Mouse (Mus musculus) midbrain, embryonic 14.5 days (tissue): ENCODE results near the gene Wdr24. TPM values are rescaled to one million over a fixed set of nuclear protein-coding genes. Genes with fewer than 3 reads are reported as not detected.

Source experiments
- ATAC-seq: fragments of 200-750 bp; cut with Nextera tagmentation; 2 replicates; pipeline ENCODE4 v1.8.0; 2017; ENCODE audit warnings: moderate number of reproducible peaks, moderate library complexity; ENCODE audit not compliant: low FRiP score, low TSS enrichment
- DNase-seq: peaks from one replicate; pipeline ENCODE4 v3.0.0-alpha.2; 2015
- H3K27ac ChIP-seq: fragments of 300-500 bp; sonication (generic); replicated peaks from 2 replicates; pipeline ENCODE4 v1.5.1; 2014; ENCODE audit warnings: mild to moderate bottlenecking, low read depth, low read length, moderate library complexity
- H3K27me3 ChIP-seq: fragments of 300-500 bp; sonication (generic); 2 replicates; pipeline ENCODE4 v1.6.1; 2014; ENCODE audit warnings: low read length, control low read depth, mixed read lengths; ENCODE audit not compliant: control insufficient read depth, insufficient read depth
- H3K36me3 ChIP-seq: fragments of 300-500 bp; sonication (generic); 2 replicates; pipeline ENCODE4 v1.6.1; 2014; ENCODE audit warnings: low read length, control low read depth; ENCODE audit not compliant: control insufficient read depth, insufficient read depth
- H3K4me1 ChIP-seq: fragments of 300-500 bp; sonication (generic); 2 replicates; pipeline ENCODE4 v1.6.1; 2014; ENCODE audit warnings: mild to moderate bottlenecking, antibody characterized with exemption, low read length, control low read depth; ENCODE audit not compliant: control insufficient read depth, insufficient read depth
- H3K4me2 ChIP-seq: fragments of 300-500 bp; sonication (generic); 2 replicates; pipeline ENCODE4 v1.6.1; 2014; ENCODE audit warnings: mild to moderate bottlenecking, low read length, moderate library complexity
- H3K4me3 ChIP-seq: fragments of 300-500 bp; sonication (generic); replicated peaks from 2 replicates; pipeline ENCODE4 v1.5.1; 2014; ENCODE audit warnings: low read depth, low read length
- H3K9ac ChIP-seq: fragments of 300-500 bp; sonication (generic); replicated peaks from 2 replicates; pipeline ENCODE4 v1.6.1; 2014; ENCODE audit warnings: mild to moderate bottlenecking, low read length, moderate library complexity
- H3K9me3 ChIP-seq: fragments of 300-500 bp; sonication (generic); 2 replicates; pipeline ENCODE4 v1.6.1; 2016; ENCODE audit warnings: low read length, control low read depth, mixed read lengths; ENCODE audit not compliant: control insufficient read depth
- WGBS: fragments of 180-500 bp; shearing (Covaris S2); extraction: QIAGEN DNeasy Blood & Tissue Kit; methylation state at CpG from one replicate; pipeline ENCODE4 v1.1.7; 2014; 5-methylcytosine and 5-hydroxymethylcytosine counted together
- polyA plus RNA-seq: library from polyadenylated mRNA; unstranded; fragments of >200 nt; fragmentation: Nextera tagmentation; extraction: Ambion mirVana; gene quantifications from 2 replicates; pipeline ENCODE4 v1.2.1, GENCODE M21; 2014

Wdr24 gene
- polyA plus RNA-seq, 1 experiment from 2014 or later = 31.7 TPM

- no peak for DNase-seq
- ATAC-seq = no peak
- peaks cover 35% of the 10 kb centered on the region for H3K36me3 ChIP-seq
- no peak overlapping the region for H3K9ac ChIP-seq
- H3K27me3 ChIP-seq = no peaks in the 10 kb centered on the region
- H3K9me3 ChIP-seq = no peaks in the 10 kb centered on the region
- H3K4me2 ChIP-seq = no peak overlapping the region
- WGBS = 90% methylated on average over 9 of the region's 9 CpGs
- no peak overlapping the region for H3K27ac ChIP-seq
- peaks cover 22% of the 10 kb centered on the region for H3K4me1 ChIP-seq
- no peak overlapping the region for H3K4me3 ChIP-seq
Measured at GRCm38 (mm10) chr17:25786781-25787504, 36.5 kb upstream of the Wdr24 start.

- Histone ChIP-seq H3K4me2 (peak overlapping the region; percentile 91), H3K27ac (peak overlapping the region; percentile 91; the same call in 1 of the 2 replicates), H3K4me1 (peaks cover 39% of the 10 kb centered on the region), H3K4me3 (peak overlapping the region; percentile 73), H3K9me3 (no peaks in the 10 kb centered on the region), H3K27me3 (no peaks in the 10 kb centered on the region), H3K36me3 (peaks cover 13% of the 10 kb centered on the region), H3K9ac (peak overlapping the region; percentile 76)
- DNase-seq = no peak
- ATAC-seq = no peak
- WGBS = 27% methylated on average over 19 of the region's 19 CpGs
Measured at GRCm38 (mm10) chr17:25791320-25791842, 32.0 kb upstream of the Wdr24 start.

GRCm38 (mm10) chr17:25791843-25792527, 31.4 kb upstream of the Wdr24 start:
- peak overlapping the region; percentile 91 for H3K27ac ChIP-seq
- no peaks in the 10 kb centered on the region for H3K9me3 ChIP-seq
- under 1% methylated on average over 45 of the region's 45 CpGs for WGBS
- peaks cover 45% of the 10 kb centered on the region for H3K4me1 ChIP-seq
- H3K4me2 ChIP-seq = peak overlapping the region; percentile 91
- peaks cover 13% of the 10 kb centered on the region for H3K36me3 ChIP-seq
- no peaks in the 10 kb centered on the region for H3K27me3 ChIP-seq
- DNase-seq (peak; percentile 92), ATAC-seq (peak; percentile 62)
- H3K9ac ChIP-seq = peak overlapping the region; percentile 76
- H3K4me3 ChIP-seq = peak overlapping the region; percentile 73

GRCm38 (mm10) chr17:25792615-25793014, 30.8 kb upstream of the Wdr24 start, which contains the start of gene Fam173a:
Gene Fam173a (minus strand): TSS chr17:25792901.
- Histone ChIP-seq H3K27me3 (no peaks in the 10 kb centered on the region), H3K4me2 (peak within 1 kb of the TSS; percentile 91), H3K9me3 (no peaks in the 10 kb centered on the region), H3K4me3 (peak within 1 kb of the TSS; percentile 73), H3K27ac (peak within 1 kb of the TSS; percentile 91), H3K9ac (peak within 1 kb of the TSS; percentile 76), H3K36me3 (peaks cover 13% of the 10 kb centered on the region), H3K4me1 (peaks cover 46% of the 10 kb centered on the region)
- under 1% methylated on average over 14 of the region's 14 CpGs for WGBS
- ATAC-seq = peak; percentile 24; the same call in 1 of the 2 replicates
- DNase-seq = peak; percentile 73

GRCm38 (mm10) chr17:25794197-25794596, 29.2 kb upstream of the Wdr24 start:
- Histone ChIP-seq H3K9ac (no peak overlapping the region), H3K4me2 (peak overlapping the region; percentile 76), H3K27me3 (no peaks in the 10 kb centered on the region), H3K36me3 (peaks cover 8% of the 10 kb centered on the region), H3K9me3 (no peaks in the 10 kb centered on the region), H3K4me1 (peaks cover 46% of the 10 kb centered on the region), H3K27ac (peak overlapping the region; percentile 55; the same call in 1 of the 2 replicates), H3K4me3 (no peak overlapping the region)
- DNase-seq = peak; percentile 54
- WGBS = 8% methylated on average over 13 of the region's 13 CpGs
- no peak for ATAC-seq

- Histone ChIP-seq H3K4me1 (peaks cover 46% of the 10 kb centered on the region), H3K4me3 (peak overlapping the region; percentile 46), H3K27ac (no peak overlapping the region), H3K36me3 (0 out of 2 replicates have a peak, but pooled peaks cover under 1% of the 10 kb centered on the region), H3K9me3 (no peaks in the 10 kb centered on the region), H3K9ac (no peak overlapping the region; the same call in 1 of the 2 replicates), H3K4me2 (peak overlapping the region; percentile 76), H3K27me3 (no peaks in the 10 kb centered on the region)
- DNase-seq (no peak), ATAC-seq (no peak)
- 37% methylated on average over 17 of the region's 17 CpGs for WGBS
Measured at GRCm38 (mm10) chr17:25794998-25795397, 28.4 kb upstream of the Wdr24 start.

- H3K4me1 ChIP-seq = peaks cover 43% of the 10 kb centered on the region
- no peak for DNase-seq
- H3K27me3 ChIP-seq = no peaks in the 10 kb centered on the region
- no peaks in the 10 kb centered on the region for H3K9me3 ChIP-seq
- 0 out of 2 replicates have a peak within 1 kb of the TSS, but pooled peaks have one; percentile 2 for H3K27ac ChIP-seq
- H3K4me3 ChIP-seq = peak within 1 kb of the TSS; percentile 46
- H3K36me3 ChIP-seq = no peaks in the 10 kb centered on the region
- no peak for ATAC-seq
- H3K4me2 ChIP-seq = peak within 1 kb of the TSS; percentile 76
- whole genome bisulfite sequencing = 3% methylated on average over 6 of the region's 6 CpGs
- H3K9ac ChIP-seq = peak within 1 kb of the TSS; percentile 44; the same call in 1 of the 2 replicates
Measured at GRCm38 (mm10) chr17:25795609-25796092, 27.8 kb upstream of the Wdr24 start, which contains the start of gene AC134908.4. Gene AC134908.4 (minus strand): TSS chr17:25795659.

- no peak for ATAC-seq
- H3K27me3 ChIP-seq = no peaks in the 10 kb centered on the region
- peak overlapping the region; percentile 76 for H3K4me2 ChIP-seq
- 0 out of 2 replicates have a peak overlapping the region, but pooled peaks have one; percentile 2 for H3K27ac ChIP-seq
- no peak for DNase-seq
- peak overlapping the region; percentile 46 for H3K4me3 ChIP-seq
- under 1% methylated on average over 37 of the region's 37 CpGs for WGBS
- no peaks in the 10 kb centered on the region for H3K9me3 ChIP-seq
- peak overlapping the region; percentile 44; the same call in 1 of the 2 replicates for H3K9ac ChIP-seq
- H3K4me1 ChIP-seq = peaks cover 37% of the 10 kb centered on the region
- H3K36me3 ChIP-seq = no peaks in the 10 kb centered on the region
Measured at GRCm38 (mm10) chr17:25796211-25796771, 27.1 kb upstream of the Wdr24 start.
